Mouse (Mus musculus): ENCODE data around the gene Spata25. TPM values are rescaled to one million over a fixed set of nuclear protein-coding genes. Genes with fewer than 3 reads are reported as not detected.

Gene Spata25
- polyA plus RNA-seq, 1 experiment from 2014 or later: not detected

DNA sequence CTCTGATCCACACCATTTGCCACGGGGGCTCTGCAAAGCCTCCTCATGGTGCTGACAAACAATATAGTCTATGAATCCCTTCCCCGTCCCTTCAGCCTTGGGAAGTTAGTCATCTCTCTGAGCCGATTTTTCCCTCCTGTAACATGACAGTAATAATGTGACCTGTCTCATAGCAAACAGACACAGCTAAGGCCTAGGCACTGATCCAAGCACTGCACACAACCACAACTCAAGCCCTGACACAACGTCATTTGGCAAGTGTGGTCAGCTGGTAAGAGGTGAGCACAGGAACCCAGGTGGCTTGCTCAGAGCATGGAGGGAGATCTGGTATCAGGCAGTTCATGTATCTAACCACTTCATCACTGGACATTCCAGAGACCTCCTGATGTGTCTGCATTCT lies 32.5 kb downstream of the Spata25 start:
- Histone ChIP-seq H3K9ac (ENCODE audit: low read depth, low read length) (no peak overlapping the region), H3K4me2 (replicated peaks; ENCODE audit: low read depth) (no peak overlapping the region), H3K9me3 (ENCODE audit: control insufficient read depth) (no peaks in the 10 kb centered on the region), H3K27ac (ENCODE audit: low read depth, low read length) (no peak overlapping the region), H3K27me3 (replicated peaks; ENCODE audit: control insufficient read depth, insufficient read depth, low read length) (no peaks in the 10 kb centered on the region), H3K4me3 (ENCODE audit: low read depth, low read length) (no peak overlapping the region), H3K36me3 (ENCODE audit: control insufficient read depth, insufficient read depth) (peaks cover 78% of the 10 kb centered on the region), H3K4me1 (replicated peaks; ENCODE audit: control insufficient read depth, insufficient read depth, low read length) (no peaks in the 10 kb centered on the region)
- ATAC-seq: no peak
- TF ChIP-seq CTCF (IDR thresholded peaks at IDR 0.05; ENCODE audit: low read depth): no peak
- WGBS: 76% methylated on average over 4 of the region's 4 CpGs

DNA sequence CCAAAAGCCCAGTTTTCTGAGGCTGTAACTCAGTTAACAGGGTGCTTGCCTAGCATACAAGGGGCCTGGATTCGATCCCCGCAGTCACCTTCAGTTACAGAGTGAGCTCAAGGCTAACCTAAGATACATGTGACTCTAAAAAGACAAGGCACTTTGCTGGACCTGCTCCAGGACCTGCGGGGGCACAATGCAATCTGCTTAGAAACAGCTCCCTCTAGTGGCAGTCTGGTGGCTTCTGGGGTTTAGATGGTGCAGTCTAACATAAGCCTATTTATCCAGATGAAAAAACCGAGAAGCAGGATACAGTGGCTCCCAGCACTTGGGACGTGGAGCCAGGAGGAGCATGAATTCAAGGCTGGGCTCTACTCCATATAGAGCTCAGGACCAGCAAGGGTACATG lies 34.0 kb downstream of the Spata25 start:
- peak; percentile 44; the same call in 1 of the 2 replicates for ATAC-seq
- Histone ChIP-seq H3K9ac (ENCODE audit: low read depth, low read length) (no peak overlapping the region), H3K27me3 (replicated peaks; ENCODE audit: control insufficient read depth, insufficient read depth, low read length) (no peaks in the 10 kb centered on the region), H3K9me3 (ENCODE audit: control insufficient read depth) (no peaks in the 10 kb centered on the region), H3K4me2 (replicated peaks; ENCODE audit: low read depth) (no peak overlapping the region), H3K36me3 (ENCODE audit: control insufficient read depth, insufficient read depth) (peaks cover 73% of the 10 kb centered on the region), H3K4me3 (ENCODE audit: low read depth, low read length) (no peak overlapping the region), H3K4me1 (replicated peaks; ENCODE audit: control insufficient read depth, insufficient read depth, low read length) (no peaks in the 10 kb centered on the region), H3K27ac (ENCODE audit: low read depth, low read length) (no peak overlapping the region)
- WGBS: 20% methylated on average over 5 of the region's 5 CpGs
- TF ChIP-seq CTCF (IDR thresholded peaks at IDR 0.05; ENCODE audit: low read depth): peak; percentile 92

DNA sequence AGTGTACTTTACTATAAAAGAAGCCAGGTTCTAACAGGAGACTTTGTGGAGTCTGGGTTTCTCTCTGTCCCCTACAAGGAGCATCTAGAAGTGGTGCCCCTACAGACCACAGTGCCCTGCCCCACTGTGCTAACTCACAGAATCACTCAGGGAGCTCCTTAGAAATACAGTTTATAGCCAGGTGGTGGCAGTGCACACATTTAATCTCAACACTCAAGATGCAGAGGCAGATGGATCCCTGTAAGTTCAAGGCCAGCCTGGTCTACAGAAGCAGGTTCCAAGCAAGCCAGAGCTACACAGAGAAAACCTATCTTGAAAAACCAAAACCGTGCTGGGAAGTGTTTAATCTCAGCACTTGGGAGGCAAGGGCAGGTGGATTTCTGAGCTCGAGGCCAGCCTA lies 34.6 kb downstream of the Spata25 start:
- ATAC-seq: no peak
- H3K36me3 ChIP-seq (ENCODE audit: control insufficient read depth, insufficient read depth): peaks cover 76% of the 10 kb centered on the region
- 91% methylated on average over 2 of the region's 2 CpGs for WGBS
- no peaks in the 10 kb centered on the region for H3K27me3 ChIP-seq (replicated peaks; ENCODE audit: control insufficient read depth, insufficient read depth, low read length)
- no peak overlapping the region for H3K4me2 ChIP-seq (replicated peaks; ENCODE audit: low read depth)
- H3K9ac ChIP-seq (ENCODE audit: low read depth, low read length): no peak overlapping the region
- no peak overlapping the region for H3K4me3 ChIP-seq (ENCODE audit: low read depth, low read length)
- H3K4me1 ChIP-seq (replicated peaks; ENCODE audit: control insufficient read depth, insufficient read depth, low read length): no peaks in the 10 kb centered on the region
- peak; percentile 28; the same call in 1 of the 2 replicates for TF ChIP-seq CTCF (IDR thresholded peaks at IDR 0.05; ENCODE audit: low read depth)
- H3K9me3 ChIP-seq (ENCODE audit: control insufficient read depth): no peaks in the 10 kb centered on the region
- H3K27ac ChIP-seq (ENCODE audit: low read depth, low read length): no peak overlapping the region

DNA sequence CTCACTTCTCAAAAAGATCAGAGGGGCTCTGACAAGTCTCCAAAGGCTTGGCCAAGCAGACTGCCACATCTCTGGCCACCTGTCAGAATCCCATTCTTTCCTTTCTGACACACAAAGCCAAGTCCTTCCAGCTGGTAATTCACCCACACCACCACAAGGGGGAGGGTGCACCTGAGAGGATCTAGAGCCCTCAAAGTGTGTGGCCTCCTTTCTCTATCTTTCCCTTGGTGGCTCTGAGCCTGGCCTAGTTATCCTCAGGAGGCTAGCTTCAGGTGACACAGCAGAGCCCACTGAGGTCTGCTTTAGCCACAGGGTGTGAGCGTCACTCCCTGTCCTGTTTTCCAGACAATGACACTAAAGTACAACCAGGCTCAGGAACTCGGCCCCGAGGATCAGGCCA lies 35.1 kb downstream of the Spata25 start:
- peak; percentile 29; the same call in 1 of the 2 replicates for ATAC-seq
- Histone ChIP-seq H3K9ac (ENCODE audit: low read depth, low read length) (no peak overlapping the region), H3K4me2 (replicated peaks; ENCODE audit: low read depth) (no peak overlapping the region), H3K36me3 (ENCODE audit: control insufficient read depth, insufficient read depth) (peaks cover 73% of the 10 kb centered on the region), H3K27me3 (replicated peaks; ENCODE audit: control insufficient read depth, insufficient read depth, low read length) (no peaks in the 10 kb centered on the region), H3K4me1 (replicated peaks; ENCODE audit: control insufficient read depth, insufficient read depth, low read length) (no peaks in the 10 kb centered on the region), H3K27ac (ENCODE audit: low read depth, low read length) (no peak overlapping the region), H3K4me3 (ENCODE audit: low read depth, low read length) (no peak overlapping the region), H3K9me3 (ENCODE audit: control insufficient read depth) (no peaks in the 10 kb centered on the region)
- WGBS: 49% methylated on average over 3 of the region's 3 CpGs
- peak; percentile 81 for TF ChIP-seq CTCF (IDR thresholded peaks at IDR 0.05; ENCODE audit: low read depth)

DNA sequence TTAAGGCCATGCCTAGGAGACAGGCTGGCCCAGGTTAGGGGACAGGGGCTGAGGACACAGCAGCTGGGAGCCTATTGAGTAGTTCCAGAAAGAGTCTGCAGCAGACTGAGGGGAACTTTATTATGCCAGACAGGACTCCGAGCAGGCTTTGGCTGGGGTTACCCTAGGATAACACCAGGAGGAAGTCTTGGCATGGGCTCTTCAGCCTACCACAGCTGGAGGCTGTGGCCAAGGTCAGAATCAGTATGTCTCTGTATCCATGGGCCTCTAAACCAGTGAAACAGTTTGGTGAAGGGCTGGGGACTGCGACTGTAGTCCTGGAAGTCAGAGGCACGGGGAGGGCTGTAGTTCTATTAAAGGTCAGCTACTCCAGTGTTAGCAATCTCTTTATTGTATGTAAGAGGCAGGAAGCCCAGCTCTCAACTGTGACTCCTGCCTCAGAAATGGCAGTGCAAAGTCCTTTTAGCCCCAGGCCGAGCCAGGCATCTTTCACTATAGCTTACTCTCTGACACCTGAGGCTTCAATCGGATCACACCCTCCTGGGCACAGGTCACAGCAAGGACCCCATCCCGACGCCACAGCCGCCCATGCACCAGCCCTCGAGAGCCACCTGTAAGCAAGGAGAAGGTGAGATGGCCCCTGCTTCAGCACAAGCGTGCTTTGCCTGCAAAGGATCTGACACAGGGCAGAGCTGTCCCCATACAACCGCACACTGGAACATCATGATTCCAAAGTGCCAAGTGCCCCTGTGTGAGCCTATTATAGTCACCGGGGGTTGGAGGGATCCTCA lies 35.7 kb downstream of the Spata25 start:
- ATAC-seq: peak; percentile 22; the same call in 1 of the 2 replicates
- H3K4me2 ChIP-seq (replicated peaks; ENCODE audit: low read depth): no peak overlapping the region
- H3K27ac ChIP-seq (ENCODE audit: low read depth, low read length): peak overlapping the region; percentile 60
- WGBS: 83% methylated on average over 12 of the region's 12 CpGs
- no peak for TF ChIP-seq CTCF (IDR thresholded peaks at IDR 0.05; ENCODE audit: low read depth)
- H3K9me3 ChIP-seq (ENCODE audit: control insufficient read depth): no peaks in the 10 kb centered on the region
- H3K9ac ChIP-seq (ENCODE audit: low read depth, low read length): no peak overlapping the region
- H3K4me1 ChIP-seq (replicated peaks; ENCODE audit: control insufficient read depth, insufficient read depth, low read length): no peaks in the 10 kb centered on the region
- peaks cover 67% of the 10 kb centered on the region for H3K36me3 ChIP-seq (ENCODE audit: control insufficient read depth, insufficient read depth)
- H3K27me3 ChIP-seq (replicated peaks; ENCODE audit: control insufficient read depth, insufficient read depth, low read length): no peaks in the 10 kb centered on the region
- no peak overlapping the region for H3K4me3 ChIP-seq (ENCODE audit: low read depth, low read length)

DNA sequence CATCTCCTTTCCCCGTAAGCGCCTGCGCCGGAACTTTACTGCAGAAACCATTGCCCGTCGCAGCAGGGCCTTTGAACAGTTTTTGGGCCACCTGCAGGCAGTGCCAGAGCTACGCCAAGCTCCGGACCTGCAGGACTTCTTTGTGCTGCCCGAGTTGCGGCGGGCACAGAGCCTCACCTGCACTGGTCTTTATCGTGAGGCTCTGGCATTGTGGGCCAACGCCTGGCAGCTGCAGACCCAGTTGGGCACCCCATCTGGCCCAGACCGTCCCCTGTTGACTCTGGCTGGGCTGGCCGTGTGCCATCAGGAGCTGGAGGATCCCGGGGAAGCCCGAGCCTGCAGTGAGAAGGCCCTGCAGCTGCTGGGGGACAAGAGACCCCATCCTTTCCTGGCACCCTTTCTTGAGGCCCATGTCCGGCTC lies 36.5 kb downstream of the Spata25 start:
- no peak overlapping the region for H3K9ac ChIP-seq (ENCODE audit: low read depth, low read length)
- no peak overlapping the region for H3K4me3 ChIP-seq (ENCODE audit: low read depth, low read length)
- no peak for TF ChIP-seq CTCF (IDR thresholded peaks at IDR 0.05; ENCODE audit: low read depth)
- no peaks in the 10 kb centered on the region for H3K4me1 ChIP-seq (replicated peaks; ENCODE audit: control insufficient read depth, insufficient read depth, low read length)
- H3K4me2 ChIP-seq (replicated peaks; ENCODE audit: low read depth): no peak overlapping the region
- H3K27me3 ChIP-seq (replicated peaks; ENCODE audit: control insufficient read depth, insufficient read depth, low read length): no peaks in the 10 kb centered on the region
- WGBS: 93% methylated on average over 18 of the region's 18 CpGs
- no peaks in the 10 kb centered on the region for H3K9me3 ChIP-seq (ENCODE audit: control insufficient read depth)
- no peak for ATAC-seq
- H3K36me3 ChIP-seq (ENCODE audit: control insufficient read depth, insufficient read depth): peaks cover 62% of the 10 kb centered on the region
- peak overlapping the region; percentile 60 for H3K27ac ChIP-seq (ENCODE audit: low read depth, low read length)

Data from intestine, postnatal 0 days (tissue).